Mouse (Mus musculus): Measurements from ENCODE around the gene Bahcc1.

Bahcc1 gene

DNA sequence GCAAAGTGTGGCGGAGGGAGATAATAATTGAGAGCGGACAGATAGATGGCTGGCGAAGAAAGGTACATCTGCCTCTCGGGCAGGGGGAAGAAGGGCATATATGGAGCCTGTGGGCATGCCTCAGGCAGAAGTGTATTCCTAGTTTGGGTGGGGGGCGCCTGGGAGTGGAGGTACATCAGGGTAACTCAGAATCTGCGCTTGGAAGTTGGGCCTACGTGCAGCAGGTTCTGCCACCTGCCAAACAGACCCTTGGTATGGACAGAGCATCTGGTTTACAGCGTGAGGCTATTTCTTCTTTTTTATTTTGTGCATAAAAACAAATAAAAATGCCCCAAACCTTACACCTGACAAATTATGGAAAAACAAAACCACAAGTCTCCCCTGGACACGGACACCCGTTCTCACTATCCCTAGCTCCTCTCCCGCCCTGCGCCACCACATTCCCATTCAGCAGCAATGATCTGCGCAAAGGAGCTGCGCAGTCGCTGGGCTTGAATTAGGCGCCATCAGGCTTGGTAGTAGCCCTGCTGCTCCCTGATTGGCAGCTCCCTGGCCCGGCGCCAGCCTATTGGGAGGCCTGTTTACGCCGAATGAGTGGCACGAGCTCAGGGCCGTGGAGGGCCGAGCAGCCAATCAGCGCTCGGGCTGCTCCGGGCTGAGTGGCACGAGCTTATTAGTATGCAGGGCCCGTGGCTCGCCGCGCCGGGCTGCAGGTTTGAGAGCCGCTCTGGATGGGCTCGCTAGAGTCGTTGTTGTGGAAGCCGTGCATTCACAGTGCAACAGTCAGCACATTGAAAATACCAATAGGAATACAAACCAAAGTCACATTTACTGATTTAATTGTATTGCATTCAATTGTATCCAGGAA lies at the start of gene Bahcc1:
Gene Bahcc1 (plus strand): TSS at position 718 of the 868 bp plus-strand sequence.
- DNase-seq, result peak; percentile 92 to 96

DNA sequence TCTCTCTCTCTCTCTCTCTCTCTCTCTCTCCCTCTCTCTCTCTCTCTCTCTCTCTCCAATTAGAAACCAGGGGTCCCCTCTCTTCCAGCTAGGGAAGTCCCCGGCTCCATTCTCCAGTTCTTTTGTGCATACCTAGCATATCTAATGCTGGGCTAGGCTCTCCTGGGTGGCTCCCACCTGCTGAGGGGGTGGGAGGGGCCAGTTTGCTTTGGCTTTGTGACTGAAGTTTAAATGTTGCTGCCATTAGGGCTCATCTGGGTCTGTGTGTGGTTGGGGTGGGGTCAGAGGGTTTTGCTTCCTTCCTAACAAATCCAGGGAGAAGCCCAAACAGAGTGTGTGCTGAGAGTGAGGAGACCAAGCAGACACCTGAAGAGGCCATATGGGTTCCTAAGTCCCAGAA lies 49.6 kb upstream of the Bahcc1 start:
- no peak for DNase-seq

DNA sequence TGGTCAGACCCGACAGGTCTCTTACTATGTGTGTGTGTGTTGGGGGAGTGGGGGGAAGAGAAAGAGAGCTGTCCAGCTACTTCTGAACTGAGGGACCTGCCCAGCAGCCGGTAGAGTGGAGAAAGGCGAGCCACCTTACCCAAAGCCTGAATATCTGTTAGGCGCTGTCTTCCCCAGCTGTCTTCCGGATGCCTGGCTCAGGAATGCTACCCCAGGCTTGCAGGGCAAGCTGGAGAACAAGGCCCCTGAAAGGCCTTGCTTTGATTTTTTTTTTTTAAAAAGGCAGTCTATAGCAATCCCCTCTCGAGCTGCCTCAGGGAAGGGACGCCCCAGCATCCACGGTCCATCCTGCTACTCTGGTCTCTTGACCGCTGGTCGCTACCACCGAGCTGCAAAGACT lies 49.0 kb upstream of the Bahcc1 start:
- DNase-seq, result no peak

DNA sequence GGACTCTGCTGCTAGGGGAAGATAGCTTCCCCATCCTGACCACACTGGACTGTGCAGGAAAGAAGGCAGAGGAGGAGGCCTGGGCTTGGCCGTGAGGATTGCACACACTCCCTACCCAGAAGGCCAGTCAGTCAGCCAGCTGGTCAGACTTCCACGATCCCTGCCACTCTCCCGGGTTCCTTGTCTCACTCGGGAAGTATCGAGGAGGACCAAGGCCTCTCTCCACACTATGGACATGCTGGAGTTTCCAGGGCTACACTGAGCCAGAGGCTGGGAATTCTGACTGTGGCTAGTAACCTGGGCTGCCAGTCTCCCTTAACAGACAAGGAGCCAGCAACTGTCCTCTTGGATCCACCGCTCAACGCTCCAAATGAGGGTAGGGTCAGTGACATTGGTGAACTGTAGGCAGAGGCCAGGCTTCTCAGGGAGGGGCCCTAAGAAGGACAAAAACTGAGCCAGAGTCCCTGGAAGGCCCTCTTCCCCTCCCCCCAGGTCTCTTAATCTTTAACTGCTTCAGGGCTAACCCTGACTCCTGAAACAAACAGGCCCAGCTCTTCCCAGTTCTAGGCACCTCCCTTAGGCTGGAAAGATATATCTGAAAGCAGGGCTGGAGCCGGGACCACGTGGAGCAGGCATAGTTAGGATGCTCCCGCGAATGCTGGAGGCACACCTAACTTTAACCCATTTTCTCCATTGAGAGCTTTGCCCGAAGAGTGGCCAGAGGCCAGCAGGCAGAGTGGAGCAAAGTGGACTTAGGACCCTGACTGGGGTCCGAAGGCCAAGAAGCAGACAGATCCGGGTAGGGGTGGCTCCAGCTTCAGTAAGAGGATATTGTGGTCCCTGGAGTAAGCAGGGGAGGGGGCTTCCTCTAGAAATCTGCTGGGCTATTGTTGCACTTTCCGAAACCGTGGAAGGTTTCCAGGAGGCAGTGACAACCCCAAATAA lies 48.1 kb upstream of the Bahcc1 start:
- no peak for DNase-seq

DNA sequence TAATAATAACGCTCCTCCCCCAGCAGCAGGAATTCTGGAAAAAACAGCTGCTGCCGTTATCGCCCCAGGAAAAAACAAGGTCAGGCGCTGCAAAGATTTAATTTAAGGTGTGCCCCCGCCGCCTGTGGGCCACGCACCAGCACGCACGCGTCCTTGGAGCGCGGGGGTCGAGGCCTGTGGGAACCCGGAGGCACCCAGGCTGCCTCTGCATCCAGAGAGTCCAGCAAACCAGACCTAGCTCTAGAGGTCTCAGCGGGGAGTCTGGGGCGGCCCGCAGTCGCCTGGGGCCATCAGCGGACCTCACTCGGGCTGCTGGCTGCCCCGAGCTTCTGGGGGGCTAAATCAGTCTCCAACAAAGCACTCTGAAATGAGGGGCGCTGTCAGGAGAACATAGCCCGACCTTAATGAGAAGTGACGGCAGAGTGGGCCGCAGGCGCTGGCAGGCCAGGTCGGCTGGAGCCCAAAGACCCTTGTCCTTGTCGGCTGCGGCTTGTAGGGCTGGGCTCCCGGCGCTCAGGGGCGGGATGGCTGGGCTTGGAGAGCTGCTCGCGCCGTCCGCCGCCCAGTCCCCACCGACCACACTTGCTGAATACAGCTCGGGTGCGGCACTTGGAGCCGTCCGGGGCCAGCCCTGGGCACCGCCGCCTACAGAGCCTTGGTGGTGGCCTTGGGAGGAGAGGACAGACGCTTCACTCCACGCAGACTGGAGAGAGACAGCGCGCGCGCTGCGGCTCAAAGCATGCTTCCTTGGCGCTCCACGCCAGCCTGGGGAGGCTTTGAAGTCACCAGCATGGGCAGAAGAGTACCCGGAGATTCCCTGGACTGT lies 47.2 kb upstream of the Bahcc1 start:
- no peak for DNase-seq

DNA sequence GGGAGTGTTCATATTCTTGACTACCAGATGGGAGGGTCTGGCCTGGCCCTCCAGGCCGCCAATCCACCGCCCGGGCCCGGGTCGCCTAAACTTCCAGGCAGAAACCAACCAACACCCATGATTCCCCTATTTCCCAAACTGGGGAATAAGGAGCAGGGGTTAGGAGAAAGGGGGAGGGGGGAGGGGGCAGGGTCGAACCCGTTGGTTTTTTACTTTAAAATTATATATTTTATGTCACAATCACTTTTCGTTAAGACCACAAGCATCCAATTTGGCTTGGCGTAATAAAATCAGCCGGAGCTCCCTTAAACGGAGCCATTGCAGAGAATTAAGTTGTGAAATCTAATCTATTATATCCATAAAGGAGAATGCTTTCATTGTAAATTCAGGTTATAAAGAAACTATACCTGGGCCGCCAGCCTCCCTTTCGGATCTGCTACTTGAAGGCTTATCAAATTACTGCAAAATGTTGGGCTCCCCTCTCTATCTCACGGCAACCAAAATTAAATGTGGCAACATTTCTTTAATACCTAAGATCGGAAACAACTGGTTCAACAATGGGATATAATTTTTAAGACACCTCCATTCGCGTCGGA lies 46.5 kb upstream of the Bahcc1 start:
- DNase-seq, result no peak

DNA sequence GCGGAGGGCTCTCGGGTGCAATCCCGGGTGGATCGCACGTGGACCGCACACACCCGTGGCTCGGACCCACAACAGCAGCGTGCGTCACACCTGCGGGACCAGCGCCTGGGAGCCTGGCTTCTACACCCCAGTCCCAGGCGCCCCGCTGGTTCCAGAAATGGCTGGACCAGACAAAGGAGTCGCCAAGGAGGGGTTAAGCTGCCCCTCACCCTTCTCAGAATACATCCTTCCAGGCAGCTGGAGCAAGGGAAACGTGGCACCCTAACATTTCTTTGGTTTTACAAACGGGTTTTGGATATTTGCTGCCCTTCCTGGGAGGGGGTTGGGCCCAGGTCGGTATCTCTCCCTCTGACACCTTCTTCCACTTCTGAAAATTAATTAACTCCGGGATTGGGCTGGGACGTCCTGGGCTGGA lies 45.9 kb upstream of the Bahcc1 start:
- no peak for DNase-seq

DNA sequence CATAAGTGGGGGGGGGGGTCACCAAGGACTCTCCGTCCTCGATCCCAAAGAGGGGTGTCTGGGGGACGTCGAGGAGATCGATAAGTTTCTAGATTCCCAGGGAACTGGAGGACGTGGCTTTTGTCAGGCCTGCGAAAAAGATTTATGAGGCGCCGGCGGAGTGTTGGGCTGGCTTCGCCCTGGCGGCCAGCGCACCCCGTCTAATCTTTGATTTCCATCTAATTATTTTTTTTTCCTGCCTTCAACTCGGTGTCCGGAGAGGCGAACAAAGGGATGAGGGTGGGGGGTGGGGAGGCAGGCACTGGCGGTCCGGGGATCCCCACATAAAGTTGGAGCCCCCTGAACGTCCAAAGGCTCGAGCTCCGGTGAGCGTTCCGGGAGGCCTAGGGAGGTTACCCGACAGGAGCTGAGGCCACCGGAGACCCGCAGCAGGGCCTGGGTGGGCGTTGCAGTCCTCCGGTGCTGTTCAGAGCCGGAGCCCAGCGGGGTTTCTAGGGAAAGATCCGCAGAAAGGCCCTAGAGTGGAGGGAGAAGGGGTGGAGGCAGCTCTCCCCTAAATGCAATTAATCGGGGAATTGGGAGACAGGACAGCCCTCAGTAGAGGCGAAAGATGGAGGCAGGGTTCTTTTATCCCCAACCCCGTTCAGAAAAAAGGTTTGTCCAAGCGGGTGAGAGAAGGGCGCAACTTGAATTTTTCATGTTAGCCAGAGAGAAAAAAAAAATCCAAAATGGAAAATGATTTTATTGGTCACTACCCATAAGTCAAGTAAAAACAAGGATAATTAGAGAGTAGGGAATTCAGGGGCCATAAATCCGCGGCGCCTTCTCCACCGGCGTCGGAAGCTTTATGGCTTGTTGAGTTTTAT lies 45.3 kb upstream of the Bahcc1 start:
- peak in 1 of 2 experiments; percentile 13 for DNase-seq

DNA sequence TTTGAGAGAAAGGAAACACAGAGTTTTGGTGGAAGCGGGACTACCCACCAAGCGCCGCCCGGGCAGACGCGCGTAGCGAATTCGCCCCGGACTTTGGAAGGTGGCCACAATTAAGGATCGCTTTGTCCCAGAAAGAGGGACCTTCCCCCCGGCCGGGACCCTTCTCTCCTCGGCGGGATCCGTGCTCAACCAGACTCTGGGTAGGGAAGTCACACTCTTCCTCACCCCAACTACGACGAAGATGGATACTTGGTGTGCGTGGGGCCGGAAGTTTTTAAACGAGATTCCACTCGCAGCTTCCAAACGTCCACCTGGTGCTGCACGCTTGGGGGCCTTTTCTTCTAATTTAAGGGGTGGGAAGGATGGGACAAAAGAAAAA lies 44.7 kb upstream of the Bahcc1 start:
- peak; percentile 15 to 29 for DNase-seq

DNA sequence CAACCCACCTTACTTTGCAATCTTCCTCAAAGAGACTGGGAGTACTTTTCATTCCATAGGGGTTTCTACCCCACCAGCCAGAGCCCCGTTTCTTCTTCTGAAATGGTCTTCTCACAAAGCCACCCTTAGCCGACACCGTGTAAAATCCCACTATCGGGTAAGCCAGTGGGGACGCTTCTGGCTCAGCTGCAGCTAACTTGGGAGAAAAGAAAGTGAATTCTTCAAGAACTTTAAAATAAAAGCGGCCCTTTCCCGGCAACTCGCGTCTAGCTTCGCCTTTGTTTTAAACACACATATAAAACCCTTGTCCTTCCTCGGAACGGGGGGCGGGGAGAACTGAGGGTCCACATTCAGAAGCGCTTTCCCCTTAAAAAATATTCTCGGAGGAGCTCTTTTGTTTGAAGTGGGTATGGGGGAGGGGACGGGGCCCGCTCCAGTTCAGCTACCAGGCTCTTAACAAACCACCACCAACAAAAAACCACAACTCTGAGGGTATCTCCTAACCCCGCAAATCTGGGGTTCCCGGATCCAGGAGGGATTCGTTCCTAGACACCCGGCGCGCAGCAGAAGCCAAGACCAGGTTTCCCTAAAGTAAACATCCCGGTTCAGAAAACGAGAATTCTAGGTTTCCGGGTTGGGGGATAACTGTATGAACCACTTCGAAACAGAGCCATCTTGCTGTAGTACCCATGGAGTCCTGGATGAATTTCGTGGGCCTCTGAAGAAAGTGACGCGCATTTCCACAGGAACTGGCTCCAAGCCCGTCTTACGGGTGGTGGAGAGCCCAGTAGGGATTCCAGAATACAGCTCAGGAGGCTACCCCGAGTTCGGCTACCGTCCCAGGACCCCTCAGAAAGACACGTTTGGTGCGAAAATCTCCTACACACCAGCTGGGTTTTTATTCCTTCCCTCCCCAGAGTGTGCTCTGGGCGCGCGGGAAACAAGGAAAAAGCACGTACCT lies 44.0 kb upstream of the Bahcc1 start:
- DNase-seq, result peak; percentile 50 to 54

DNA sequence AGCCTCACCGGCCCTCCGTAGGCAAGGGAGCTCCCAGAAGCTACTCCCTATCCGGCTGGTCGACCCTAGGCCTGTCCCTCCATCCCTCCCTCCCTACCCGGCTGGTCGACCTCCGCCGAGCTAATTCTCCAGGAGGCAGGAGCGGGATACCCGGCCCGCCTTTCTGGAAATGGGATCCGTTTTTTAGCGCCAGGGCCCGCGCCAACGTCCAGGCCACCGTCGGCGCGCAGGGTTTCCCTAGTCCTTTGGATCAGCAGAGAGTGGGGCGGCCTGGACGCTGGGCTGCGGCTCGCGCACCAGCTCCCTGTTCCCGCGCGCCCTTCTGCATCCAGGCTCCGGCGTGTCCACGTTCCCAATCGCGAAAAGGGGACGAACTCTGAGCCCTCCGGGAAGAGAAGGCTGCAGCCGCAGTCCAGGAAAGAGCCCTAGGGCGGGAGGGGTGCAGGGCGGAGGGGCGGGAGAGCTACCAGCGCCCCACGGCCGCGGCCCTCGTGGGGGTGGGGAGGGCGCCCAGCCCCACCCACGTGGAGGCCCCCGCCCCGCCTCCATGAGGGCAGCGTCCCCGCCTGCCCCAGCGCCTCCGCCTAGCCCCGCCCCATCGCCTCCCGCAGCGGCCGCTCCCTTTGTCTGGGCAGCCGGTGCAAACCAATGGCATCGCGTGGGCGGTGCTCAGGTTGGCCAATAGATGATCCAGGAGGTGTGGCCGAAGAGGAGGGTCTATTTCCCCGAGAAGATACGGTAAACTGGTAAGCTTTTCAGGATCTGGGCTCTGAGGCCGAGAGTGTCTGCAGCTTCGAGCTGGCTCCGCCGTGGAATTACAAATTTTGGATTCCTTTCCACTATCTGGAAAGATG lies 43.1 kb upstream of the Bahcc1 start:
- DNase-seq, result peak; percentile 97 to 99

DNA sequence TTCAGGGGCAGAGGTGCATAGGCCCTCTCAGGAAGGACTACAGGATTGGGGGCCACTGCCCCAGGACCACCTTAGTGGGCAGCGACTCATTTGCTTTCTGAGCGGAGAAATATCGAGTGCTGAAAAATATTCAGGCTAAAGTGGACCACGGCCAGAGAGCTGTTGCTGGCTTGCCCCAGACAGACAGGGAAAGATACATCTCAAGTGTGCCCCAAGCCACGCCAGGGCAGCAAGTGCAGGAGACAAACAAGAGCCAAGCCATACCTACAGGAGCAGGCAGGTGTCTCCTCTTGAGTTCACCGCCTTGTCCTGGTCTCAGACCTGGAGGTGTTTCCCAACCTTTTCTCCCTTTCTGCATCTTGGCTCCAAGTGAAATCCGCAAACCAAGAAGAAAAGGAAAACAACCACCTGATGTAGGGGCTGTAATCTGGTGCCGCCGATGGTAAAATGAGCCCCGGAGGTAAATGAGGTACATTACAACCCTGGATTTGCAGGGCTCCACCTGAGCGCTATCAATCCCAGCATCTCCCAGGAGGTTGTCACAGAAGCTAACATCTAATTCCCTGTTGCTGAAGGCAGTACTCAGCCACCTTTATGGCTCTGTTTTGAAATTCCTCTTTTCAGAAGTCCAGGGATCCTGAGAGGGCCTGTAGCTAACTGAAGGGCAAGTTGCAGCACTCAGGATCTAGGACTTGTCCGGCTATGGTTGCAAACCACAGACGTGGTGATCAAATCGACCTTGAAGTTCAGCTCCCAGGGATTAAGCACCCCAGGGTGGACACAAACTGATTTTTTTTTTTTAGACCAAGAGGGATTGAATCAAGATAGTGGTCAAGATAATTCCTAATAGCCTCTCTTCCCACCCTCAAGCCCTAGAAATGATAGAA lies 42.0 kb upstream of the Bahcc1 start:
- DNase-seq, result no peak

DNA sequence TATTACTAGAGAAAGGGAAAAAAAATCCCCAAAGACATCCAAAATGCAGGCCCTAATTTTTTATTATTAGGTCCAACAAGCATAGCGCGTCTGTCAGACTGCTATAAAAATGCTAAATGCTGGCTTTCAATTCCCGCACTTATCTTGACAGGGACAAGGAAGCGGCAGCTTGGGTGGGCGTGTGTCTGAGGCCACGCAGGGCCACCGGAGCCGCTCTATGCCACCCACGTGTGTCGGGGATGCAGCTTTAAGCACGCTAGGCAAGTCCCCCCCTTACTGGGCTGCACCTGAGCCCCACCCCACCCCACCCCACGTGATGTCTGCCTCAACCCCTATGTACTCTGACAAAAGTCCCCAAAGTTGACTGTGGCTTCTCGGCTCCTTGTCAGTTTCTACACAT lies 33.9 kb upstream of the Bahcc1 start:
- DNase-seq, result peak in 1 of 2 experiments; percentile 36

DNA sequence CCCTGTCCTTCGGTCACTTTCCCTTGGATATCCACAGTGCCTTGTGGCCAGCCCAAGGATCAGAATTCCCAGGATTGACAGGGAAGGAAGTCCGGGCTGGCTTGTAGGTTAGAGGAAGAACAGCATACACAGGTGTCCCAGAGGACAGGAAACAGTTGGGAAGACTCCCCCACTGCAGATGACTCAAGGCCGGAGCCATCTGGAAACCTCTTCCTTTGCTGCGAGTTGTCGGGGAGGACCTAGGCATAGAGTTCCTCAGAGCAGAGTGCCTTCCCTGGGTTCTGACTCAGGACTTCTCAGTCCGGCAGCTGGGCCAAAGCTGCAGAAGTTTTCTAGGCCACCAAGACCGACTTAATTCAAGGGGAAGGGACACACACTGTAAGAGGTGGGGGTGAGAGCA lies 33.0 kb upstream of the Bahcc1 start:
- no peak for DNase-seq

DNA sequence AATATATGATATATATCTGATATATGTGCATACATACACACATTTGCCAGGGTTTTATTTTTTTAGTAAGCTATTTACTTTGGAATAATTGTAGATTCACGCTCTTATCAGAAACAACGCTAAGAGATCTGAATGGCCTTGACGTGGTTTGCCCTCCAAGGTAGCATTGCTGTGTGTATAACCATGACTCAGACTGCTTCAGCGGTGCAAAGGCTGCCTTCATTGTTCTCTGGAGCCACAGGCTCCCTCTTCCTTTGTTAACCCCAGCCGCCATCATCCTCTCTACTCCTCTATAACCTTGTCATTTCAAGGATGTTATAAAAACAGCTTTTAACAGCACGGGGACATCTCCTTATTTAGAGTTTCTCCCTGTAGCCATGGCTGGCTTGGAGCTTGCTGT lies 32.1 kb upstream of the Bahcc1 start:
- DNase-seq, result no peak

DNA sequence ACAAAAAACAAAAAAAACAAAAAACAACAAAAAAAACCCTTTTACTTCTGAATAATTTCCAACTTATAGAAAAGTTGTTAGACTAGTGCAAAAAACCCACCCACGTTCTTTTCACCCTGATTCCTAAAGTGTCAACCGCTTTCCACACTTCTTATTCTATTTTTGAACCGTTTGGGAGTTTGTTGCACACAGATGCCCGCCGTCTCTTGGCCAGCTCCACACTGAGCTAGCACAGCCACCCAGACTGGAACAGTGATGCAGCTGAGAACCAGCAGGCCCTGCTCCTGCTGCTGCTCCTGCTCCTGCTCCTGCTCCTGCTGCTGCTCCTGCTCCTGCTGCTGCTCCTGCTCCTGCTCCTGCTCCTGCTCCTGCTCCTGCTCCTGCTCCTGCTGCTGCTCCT lies 28.5 kb upstream of the Bahcc1 start:
- no peak for DNase-seq

DNA sequence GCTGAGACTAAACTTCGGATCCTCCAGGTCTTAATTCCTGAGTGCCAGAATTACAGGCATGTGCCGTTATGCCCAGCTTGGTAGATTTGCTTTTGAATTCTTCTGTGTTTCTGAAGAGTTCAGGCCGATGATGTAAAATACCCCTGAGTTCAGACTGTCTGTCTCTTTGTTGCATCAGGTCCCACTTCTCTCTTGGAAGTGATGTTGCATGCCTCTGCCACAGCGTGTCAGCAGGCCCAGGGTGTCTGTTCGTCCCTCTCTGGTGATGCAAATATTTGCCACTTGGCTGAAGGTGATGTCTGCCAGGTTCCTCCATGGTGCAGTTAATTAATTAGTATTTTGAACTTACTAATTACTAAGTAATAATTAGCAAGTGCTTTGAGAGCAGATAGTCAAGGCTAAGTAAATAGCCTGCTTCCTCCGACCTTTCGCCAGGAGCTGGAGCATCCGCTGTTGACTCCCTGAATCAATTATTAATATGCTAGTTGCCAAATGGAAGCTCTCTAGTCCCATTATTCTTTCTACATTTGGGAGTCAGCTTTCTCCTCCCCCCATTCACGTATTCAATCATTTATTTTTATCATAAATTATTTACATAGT lies 26.6 kb upstream of the Bahcc1 start:
- DNase-seq, result no peak

DNA sequence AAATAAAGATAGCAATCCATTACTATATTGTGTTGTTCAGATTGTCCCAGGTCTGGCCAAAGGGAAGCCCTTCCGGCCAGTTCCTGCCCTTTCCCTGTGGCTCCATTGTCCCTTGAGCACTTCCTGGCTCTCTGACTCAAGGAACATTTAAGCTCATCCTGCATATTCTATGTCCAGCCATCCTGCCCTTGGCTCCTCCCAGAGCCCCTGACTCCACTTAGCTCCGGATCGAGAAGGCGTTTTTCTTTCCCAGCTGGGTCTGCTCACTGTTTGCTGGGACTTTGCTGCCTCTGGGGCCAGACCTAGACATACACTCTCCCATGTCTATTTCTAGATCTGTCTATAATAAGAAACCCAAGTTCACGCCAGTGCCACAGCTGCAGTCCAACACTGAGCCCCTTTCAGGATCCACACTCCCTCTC lies 26.1 kb upstream of the Bahcc1 start:
- DNase-seq, result no peak
